Mouse (Mus musculus) urinary bladder, postnatal 4 days (tissue): ENCODE results near the gene Slc2a12.

Experiments used
- DNase-seq, 2 experiments: peaks; one replicate each; pipeline ENCODE4 v3.0.0; 2021 to 2022; ENCODE audit warnings: low spot score in 2 of 2

The Slc2a12 gene

DNA sequence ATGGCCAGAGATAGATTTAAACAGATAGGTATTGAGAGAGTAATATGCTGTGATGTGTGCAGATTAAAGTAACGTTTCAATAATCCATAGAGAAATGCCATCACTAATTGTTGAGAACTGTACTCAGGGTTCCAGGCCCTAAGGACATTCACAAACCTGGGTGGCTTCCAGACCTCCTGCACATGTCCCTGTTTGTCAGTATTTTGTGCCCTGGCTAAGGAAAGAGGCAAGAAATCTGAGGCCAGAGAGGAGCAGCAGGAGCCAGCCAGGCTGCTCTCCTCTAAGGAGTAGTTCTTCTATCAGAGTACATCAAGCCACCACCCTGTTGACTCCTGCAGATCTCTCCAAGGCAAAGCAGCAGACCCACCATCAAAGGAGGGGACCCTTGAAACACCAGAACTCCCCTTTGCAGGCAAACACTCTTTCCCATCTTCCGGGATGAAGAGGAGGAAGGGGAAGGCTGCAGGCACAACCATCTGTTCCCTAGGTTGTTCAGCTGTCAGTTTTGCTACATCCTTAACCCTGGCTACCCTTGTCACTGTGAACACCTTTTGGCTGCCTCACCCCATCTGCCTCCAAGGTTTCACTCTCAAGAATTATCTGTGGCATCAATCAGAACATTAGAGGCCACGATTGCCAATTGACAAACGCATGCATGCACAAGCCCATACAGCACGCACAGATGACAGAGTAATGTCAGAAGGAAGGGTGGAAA, 15.6 kb downstream of the Slc2a12 start:
- peak; percentile 15 to 47 for DNase-seq

DNA sequence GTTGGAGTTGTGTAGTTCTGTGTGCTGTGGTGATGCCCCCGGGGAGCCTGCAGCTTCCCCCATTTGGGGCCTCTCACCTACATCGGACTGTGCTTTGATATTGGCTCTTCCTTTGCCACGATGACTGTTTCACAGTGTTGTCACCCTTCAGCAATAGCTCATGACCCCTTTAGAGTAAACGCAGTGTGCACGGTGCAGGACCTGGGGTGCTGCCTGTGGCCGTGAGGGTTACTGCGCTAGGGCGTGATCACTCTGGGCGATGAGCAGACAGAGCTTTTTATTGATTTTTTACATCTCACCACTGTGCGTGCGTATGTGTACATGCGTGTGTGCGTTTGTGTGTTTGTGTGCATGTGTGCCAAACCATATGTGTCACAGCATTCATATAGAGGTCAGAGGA, 23.7 kb downstream of the Slc2a12 start:
- DNase-seq, result no peak

DNA sequence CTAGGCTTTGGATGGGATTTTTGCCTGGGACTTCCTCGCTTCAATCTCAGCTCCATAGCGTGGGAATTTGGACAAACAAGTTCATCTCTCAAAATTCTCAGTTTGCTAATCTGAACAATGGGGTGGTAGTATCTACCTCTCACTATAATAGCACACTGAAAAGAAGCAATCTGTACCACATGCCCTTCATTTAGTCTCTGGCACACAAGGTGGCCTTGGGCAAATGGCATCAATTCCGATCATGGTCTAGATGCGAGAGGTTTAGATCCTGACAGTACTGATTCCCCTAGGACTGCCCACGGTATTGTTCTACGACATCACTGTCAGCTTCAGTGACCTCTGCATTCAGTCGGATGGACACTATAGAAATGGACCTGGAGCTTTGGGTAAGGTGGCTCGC, 29.4 kb downstream of the Slc2a12 start:
- DNase-seq, result no peak

DNA sequence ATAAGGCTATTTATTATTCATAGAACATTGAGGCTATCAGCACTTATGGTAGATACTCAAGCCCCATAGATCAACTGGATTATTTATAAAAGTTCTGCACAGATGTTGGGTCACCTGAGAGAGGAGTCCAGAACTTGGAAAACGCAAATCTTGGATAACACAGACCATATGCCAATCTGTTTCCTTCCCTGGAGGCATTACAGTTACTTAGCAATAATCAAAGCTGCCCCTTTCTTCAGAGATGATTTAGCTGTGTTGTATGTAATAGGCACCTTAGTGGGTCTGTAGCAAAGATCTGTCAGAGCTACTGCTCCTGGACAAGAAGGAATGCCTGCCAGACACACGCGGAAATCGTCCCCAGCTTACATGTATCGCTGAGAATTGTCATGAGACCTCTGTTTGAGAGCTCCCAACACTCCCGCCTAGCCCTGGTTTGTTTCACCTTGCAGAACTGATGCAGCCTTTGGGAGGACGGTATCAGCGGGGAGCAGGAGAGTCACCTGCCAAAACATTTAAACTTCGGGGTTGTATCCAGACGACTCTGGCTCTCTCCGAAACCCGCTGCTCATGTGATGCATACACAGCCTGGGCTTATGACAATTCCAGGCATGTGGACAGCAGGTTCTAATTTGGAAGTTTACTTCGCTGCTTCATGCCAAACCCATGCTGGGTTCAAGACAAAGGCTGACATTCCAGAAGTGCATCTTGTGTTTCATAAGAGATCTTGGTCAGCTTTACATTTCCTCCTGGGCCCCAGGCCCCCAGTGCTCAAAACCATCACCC, 31.2 kb downstream of the Slc2a12 start:
- no peak for DNase-seq

DNA sequence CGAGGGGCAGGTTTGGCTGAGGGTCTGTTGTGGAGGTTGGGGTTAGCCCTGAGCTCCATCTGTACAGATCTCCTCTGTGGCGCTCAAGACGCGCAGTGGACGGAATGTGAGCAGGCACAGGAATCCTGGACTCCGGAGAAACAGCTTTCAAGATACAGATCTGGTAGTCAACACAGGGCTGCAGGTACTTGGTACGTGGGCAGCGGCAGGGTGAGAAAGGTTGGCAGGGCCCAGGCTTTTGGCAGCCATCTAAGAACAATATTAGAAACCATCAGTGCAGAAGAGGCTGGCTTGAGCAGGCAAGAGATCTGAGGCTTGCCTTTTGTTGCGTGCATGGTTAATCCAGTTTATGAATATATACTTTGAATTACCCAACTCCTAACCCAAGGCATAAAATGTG, 51.4 kb downstream of the Slc2a12 start:
- DNase-seq, result no peak

DNA sequence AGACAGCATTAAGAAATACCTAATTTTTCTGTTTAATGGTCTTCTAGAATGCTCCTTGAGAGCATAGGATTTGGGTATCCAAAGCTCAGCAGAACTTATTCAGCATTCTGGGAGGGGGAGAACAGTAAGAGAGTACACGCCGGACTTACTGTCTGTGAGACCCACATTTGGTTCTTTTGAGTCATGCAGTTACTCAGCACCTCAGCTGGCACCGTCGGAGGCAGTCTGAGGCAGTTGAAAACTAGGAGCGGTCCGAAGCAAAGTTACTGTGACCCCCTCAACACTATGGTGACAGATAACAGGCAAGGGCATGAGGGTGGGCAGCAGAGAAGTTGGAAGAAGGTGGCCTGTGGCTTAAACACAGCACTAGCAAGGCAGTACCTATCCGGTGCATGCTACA, 52.1 kb downstream of the Slc2a12 start:
- no peak for DNase-seq

DNA sequence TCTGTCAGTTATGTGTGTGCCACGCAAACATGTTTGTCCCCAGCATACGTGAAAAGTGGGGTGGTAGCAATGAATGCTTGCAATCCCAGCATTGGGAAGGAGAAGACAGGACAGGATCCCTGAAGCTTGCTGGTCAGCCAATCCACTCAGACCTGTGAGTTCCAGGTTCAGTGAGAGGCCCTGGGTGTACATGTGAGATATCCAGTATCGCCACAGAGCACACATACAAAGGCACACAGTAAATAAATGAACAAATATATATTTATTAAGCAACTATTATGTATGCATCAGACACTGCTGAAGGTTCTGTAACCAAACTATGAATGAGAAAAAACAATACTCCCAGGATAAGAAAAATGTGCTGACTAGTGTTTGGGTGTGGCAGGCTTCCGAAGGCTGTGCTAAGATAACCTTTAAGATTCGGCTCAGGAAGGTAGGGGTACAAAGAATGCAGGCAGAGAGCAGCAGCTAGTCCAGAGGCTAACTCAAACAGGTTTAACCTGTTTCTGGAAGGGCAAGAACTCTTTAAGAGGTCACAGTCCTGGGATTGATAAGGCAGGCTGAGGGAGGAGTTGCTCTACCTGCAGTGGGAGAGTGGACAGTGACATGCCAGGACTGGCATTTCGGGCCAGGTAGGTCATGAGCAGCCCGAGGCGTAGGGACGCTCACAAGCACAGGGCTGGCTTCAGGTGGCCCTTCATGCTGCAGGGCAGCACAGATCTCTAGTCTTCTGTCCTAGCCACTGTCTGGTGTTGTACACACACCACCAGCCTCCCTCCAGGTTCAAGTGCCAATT, 53.5 kb downstream of the Slc2a12 start:
- DNase-seq, result peak in 1 of 2 experiments; percentile 37

DNA sequence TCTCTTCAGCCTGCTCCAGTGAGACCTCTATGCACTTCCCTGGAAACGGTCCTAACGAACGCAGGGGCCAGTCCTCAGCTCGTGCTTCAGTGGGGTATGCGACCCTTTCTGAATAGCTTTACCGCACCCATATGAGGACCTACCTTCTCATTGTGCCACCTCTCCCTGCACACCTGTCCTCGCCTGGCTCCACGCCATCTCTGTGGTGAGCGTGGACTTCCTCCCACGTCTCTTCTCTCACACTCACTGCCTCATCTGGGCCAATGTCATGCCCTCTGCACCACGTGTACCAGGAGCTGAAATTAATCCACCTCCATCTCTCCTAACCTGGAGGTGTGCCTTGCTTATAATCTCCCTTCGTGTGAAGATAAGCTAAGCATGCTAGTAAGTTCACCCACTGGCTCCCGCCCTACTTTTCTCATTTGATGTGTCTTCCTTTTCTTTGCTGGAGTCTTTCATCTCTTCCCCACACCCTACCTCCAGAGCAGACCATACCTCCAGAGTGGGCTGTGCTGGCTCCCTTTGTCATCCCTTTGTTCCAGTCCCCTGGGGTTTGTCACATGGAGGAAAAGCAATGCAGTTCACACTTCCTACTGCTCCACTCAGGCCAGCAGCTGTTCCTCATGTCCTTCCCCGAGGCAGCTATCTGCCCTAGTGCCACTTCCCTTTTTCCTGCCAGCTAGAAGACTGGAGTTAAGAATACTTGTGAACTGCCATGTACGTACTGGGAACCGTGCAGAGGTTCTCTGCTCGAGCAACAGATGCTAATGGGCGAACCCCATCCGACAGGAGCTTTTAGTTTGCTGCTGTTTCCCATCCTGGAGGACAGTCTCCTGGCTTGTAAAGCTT, 54.9 kb downstream of the Slc2a12 start:
- no peak for DNase-seq

DNA sequence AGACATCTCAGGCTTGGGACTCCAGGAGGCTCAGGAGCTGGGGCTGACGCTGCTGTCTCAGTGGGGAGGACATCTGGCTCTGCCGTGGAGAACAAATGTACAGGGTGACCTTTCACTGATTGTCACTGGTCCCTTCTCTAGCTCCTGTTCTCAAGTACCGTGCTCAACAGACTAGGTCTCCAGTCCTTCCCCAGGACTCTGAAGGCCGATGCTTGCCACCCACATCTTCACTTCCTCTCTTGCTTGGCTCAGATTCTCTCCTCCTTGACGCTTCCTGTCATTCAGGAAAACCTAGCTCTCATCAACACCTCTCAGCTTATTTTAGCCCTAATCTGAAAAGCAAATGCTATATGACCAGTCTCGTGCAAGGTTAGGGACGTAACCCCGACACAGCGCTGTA, 56.0 kb downstream of the Slc2a12 start:
- DNase-seq, result no peak

DNA sequence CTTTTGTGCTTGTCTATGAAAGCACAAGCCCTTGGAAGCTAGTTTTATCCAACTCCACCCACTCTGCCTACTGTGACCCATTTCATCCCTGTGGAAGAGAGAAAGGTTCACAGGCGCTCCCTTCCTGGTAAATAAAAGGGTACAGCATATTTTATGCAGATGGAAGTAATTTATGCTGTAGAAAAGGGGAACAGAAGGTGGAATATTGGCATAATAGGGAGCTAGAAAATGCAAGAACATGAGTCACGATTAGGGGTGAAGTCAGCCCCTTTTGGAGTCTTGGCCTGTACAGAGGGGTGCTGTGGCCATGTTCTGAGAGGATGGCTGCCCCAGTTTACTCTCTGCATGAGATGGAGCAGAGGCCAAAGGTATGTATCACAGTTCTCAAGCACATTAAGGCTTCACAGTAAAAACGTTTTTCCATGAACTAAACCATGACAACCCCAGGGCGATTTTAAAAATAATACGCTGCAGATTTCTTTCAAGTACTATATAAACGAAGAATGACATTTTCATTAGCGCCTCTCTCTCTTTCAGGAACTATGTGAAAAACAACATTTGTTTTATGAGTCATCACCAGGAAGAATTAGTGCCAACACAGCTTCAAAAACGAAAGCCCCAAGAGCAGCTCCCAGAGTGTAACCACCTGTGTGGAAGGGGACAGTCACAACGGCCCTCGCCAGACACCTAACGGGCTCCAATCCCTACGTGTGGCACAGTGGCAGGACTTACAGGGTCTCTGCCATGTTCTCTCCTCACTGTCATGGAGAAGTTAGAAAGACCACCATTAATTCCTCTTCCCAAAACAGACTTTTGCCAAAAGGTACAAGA, 56.9 kb downstream of the Slc2a12 start:
- no peak for DNase-seq

DNA sequence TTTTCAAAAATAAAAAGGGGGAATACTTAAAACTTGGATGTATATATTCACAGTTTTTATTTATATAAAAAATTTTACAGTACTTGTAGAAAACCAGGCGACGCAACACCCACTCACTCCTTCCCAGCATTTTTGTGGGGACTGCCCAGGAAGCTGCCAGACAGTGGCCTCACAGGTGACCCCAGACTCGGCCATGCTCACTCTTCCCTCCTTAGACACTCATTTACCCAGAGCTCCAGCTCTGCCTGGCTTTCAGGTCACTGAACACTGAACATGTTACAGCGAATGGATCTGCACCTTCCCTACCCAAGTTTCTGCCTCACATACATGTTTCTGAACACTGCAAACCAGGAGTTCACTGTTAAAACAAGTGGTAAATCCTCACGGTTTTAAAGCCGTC, 59.0 kb downstream of the Slc2a12 start:
- no peak for DNase-seq

DNA sequence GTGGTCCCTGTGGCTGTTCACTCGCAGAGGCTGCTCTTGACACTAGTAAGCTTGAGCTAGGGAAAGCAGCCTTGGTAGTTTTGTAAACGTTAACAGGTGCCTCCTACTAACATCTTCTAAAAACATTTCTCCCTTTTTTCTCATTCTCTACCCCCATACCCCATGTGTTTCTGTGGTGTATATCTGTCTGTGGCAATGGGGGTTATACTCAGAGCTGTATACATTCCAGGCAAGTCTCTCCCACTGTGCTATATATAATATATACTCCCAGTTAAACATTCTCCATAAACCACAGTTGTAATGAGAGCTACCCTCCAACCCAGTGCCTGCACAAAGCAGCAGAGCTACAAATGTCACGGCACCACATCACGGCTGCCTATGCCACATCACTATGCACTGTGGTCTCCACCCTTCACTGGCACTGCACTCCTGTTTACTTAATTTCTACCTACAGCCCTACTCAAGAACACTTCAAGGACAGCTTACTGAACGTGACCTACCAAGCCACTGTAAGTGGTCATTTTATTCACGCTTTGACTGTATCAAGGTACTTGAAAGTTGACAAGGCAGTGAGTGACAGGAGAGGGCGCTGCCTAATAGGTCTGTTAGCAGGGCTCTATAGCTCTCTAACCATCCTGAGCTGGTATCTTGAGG, 63.5 kb downstream of the Slc2a12 start:
- DNase-seq, result no peak

DNA sequence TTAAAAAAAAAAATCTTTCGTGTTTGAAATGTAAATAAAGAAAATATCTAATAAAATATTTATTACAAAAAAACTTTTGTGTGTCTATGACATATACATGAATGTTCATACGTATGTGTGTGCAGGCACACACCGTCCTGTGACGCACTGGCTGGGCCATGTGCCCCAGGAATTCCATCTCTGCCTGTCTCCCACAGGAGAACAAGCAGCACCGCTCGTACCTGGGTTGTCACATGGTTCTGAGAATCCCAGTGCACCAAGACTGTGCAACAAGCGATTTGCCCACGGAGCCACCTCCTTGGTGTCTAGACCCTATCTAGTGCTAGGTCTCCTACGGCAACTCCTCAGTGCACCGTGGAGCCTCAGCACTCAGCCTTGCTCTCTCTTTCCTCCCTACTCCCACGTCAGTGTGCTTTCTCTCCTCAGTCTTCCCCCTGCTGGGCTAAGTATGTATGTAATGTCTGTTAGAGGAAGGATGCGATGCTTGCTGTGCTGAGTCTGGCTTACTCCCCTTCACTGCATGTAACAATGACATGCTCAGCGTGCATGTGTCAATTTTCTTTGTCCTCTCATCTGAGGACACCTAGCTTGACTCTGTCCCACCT, 65.5 kb downstream of the Slc2a12 start:
- DNase-seq, result no peak

DNA sequence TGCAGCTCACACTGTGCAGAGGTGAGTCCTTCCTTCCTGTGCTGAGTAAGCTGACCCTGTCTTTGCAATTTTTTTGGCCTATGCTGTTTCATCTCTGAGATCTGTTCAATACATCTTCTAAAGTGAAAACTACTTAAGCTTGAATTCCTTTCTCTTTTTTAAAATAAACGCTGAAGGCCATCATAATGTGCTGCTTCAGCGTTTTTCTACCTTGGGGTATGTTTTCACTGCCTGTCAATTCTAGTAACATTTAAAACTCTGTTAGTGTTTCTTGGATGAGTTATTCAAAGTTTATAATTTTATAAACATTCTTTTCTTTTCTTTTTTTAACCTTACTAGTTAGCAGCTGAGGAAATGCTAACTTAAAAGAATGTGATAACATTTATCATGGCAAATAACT, 68.1 kb downstream of the Slc2a12 start:
- no peak for DNase-seq

DNA sequence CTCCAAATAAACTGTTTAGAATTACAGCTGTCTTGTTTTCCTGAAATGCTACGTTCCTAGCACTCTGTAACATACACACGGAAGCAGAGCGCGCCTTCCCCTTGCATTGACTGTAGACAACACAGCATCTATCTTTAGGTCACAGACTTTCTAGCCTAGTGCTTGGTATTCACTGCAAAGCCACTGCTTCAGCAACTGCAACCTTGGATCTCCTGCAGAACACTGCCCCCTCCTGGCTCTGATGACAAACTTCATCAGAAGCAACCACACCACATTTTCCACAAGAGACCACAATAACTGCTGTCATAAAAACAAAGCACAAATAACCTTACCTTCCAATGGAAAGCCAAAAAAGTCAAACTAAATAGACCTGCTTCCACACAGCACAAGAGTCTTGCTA, 69.7 kb downstream of the Slc2a12 start:
- DNase-seq, result no peak

DNA sequence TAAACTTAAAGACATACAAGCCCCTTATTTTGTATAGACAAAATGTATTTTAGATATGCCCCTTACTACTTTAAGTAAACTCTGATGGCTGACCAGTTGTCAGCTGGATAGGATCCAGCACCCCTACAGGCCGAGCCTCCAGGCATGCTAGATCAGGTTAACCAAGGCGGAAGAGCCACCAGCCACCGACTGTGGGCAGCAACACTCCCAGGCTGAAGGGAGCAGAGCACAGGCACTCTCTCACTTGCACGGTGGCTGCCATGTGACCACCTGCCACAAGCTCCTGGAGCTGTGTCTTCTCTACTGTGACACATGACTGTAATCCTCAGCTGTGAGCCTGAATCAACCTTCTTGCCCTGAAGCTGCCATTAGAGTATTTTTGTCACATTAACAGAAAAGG, 73.7 kb downstream of the Slc2a12 start:
- no peak for DNase-seq

DNA sequence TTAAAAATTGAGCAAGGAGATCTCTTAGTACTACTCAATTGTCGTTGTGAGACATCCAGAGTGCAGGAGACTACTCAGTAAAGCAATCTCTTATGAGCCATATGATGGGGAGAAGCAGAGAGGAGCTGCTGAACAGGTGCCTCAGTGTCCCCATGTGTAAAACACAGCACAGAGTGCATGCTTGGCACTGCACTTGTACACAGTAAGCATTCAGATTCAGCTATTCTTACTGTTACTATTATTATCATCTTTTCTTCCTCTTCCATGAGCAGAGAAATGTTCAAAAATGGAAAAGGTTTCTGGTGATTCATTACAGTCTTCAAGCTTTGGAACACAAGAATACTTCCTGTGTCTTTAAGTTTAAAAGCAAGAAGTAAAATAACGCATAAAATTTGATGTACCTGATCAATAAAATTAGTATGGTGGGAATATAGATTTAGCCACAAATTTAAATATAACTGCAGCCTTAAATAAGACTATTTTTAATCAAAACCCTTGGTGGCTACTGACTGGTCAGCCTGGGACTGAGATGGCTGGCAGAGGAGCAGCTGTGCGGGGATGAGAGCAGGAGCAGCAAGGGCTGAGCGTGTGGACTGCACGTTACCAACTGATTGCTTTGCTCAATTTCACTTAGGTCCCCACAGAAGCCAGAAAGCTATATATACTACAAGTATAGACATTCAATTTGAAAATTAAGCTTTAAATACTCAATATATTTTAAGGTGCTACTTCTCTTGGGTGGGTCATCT, 76.1 kb downstream of the Slc2a12 start:
- DNase-seq, result no peak

DNA sequence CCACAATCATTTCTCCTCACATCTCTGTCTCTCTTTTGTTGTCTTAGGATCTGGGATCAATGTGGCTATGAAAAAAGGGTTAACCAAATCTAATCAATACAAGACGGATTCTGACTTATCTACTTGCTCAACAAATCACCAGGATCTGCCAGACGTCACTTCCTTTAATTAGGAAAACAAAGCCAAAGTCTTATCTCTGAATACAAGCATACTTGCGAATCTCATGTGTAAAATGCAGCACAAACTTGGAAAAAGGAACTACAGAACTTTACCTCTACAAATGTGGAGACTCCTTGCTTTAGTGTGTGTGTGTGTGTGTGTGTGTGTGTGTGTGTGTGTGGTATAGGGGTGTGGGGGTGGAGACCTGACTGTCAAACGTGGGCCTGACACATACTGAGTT, 80.4 kb downstream of the Slc2a12 start:
- no peak for DNase-seq

DNA sequence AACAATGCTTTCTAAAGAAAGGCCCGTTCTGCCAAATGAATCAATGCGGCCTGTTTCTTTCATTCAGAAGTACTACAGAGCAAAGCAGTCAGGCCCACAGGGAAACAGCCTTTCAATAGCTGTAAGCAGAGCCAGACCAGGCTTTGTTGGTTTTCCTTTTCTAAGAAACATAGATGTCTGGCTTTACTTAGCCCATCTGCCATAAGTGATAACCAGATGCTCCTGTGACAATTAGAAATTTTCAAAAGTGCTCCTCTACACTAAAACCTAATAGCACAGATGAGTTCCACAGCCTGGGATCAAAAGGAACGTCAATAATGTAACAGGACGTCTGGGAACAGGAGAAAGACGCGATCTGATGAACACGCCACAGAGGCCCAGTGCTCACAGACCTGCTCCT, 81.5 kb downstream of the Slc2a12 start:
- DNase-seq, result no peak
